Mouse (Mus musculus) embryonic facial prominence, embryonic 12.5 days (tissue): ENCODE data around the gene Six6. TPM values are rescaled to one million over a fixed set of nuclear protein-coding genes. Genes with fewer than 3 reads are reported as not detected.

Experiments used
- ATAC-seq: fragments of 200-750 bp; cut with Nextera tagmentation; 2 replicates; pipeline ENCODE4 v1.8.0; 2017; ENCODE audit not compliant: insufficient number of reproducible peaks, insufficient read depth, low FRiP score, low TSS enrichment
- H3K27ac ChIP-seq: fragments of 300-500 bp; sonication (generic); 2 replicates; pipeline ENCODE4 v1.5.1; 2016; ENCODE audit warnings: mild to moderate bottlenecking
- H3K27me3 ChIP-seq: fragments of 300-500 bp; sonication (generic); 2 replicates; pipeline ENCODE4 v1.6.1; 2016; ENCODE audit warnings: mild to moderate bottlenecking, moderate library complexity
- H3K36me3 ChIP-seq: fragments of 300-500 bp; sonication (generic); 2 replicates; pipeline ENCODE4 v1.6.1; 2016; ENCODE audit warnings: mild to moderate bottlenecking
- H3K4me1 ChIP-seq: fragments of 300-500 bp; sonication (generic); 2 replicates; pipeline ENCODE4 v1.6.1; 2016
- H3K4me2 ChIP-seq: fragments of 300-500 bp; sonication (generic); replicated peaks from 2 replicates; pipeline ENCODE4 v1.6.1; 2016; ENCODE audit warnings: mild to moderate bottlenecking, moderate library complexity
- H3K4me3 ChIP-seq: fragments of 300-500 bp; sonication (generic); 2 replicates; pipeline ENCODE4 v1.5.1; 2016; ENCODE audit warnings: mild to moderate bottlenecking
- H3K9ac ChIP-seq: fragments of 300-500 bp; sonication (generic); 2 replicates; pipeline ENCODE4 v1.6.1; 2016; ENCODE audit warnings: mild to moderate bottlenecking, moderate library complexity
- H3K9me3 ChIP-seq: fragments of 300-500 bp; sonication (generic); 2 replicates; pipeline ENCODE4 v1.6.1; 2016; ENCODE audit warnings: mild to moderate bottlenecking, moderate library complexity
- WGBS: fragments of 180-500 bp; shearing (Covaris S2); methylation state at CpG from one replicate; pipeline ENCODE4 v1.1.7; 2016; 5-methylcytosine and 5-hydroxymethylcytosine counted together
- polyA plus RNA-seq: library from polyadenylated mRNA; unstranded; fragments of >200 nt; fragmentation: Nextera tagmentation; extraction: Ambion mirVana; gene quantifications from 2 replicates; pipeline ENCODE4 v1.2.1, GENCODE M21; 2016

Six6 gene
- polyA plus RNA-seq: 5.8 and 8.3 TPM in 2 replicates

GRCm38 (mm10) chr12:72939616-72940015, at the start of gene Six6:
Six6 (plus strand) TSS chr12:72939892.
- Histone ChIP-seq H3K27me3 (peaks cover 85% of the 10 kb centered on the region), H3K9ac (peak within 1 kb of the TSS; percentile 15), H3K27ac (peak within 1 kb of the TSS; percentile 30; the same call in 1 of the 2 replicates), H3K4me3 (peak within 1 kb of the TSS; percentile 31), H3K36me3 (no peaks in the 10 kb centered on the region), H3K9me3 (no peaks in the 10 kb centered on the region), H3K4me2 (peak within 1 kb of the TSS; percentile 52), H3K4me1 (peaks cover 17% of the 10 kb centered on the region)
- peak; percentile 86 for ATAC-seq
- WGBS: under 1% methylated on average over 28 of the region's 28 CpGs

GRCm38 (mm10) chr12:72917159-72917993, 22.3 kb upstream of the Six6 start:
- Histone ChIP-seq H3K4me2 (peak overlapping the region; percentile 76), H3K27ac (no peak overlapping the region), H3K36me3 (no peaks in the 10 kb centered on the region), H3K9me3 (peaks cover 5% of the 10 kb centered on the region; the same call in 1 of the 2 replicates), H3K27me3 (peaks cover 5% of the 10 kb centered on the region; the same call in 1 of the 2 replicates), H3K4me3 (peak overlapping the region; percentile 45), H3K9ac (peak overlapping the region; percentile 56), H3K4me1 (no peaks in the 10 kb centered on the region)
- no peak for ATAC-seq
- 14% methylated on average over 47 of the region's 48 CpGs for WGBS

GRCm38 (mm10) chr12:72936751-72937150, 2.9 kb upstream of the Six6 start:
- H3K27me3 ChIP-seq: peaks cover 59% of the 10 kb centered on the region
- WGBS: 21% methylated on average over 8 of the region's 8 CpGs
- H3K27ac ChIP-seq: no peak overlapping the region
- H3K4me1 ChIP-seq: peaks cover 17% of the 10 kb centered on the region
- no peak overlapping the region for H3K4me3 ChIP-seq
- no peak overlapping the region for H3K4me2 ChIP-seq
- no peaks in the 10 kb centered on the region for H3K9me3 ChIP-seq
- H3K9ac ChIP-seq: no peak overlapping the region
- H3K36me3 ChIP-seq: no peaks in the 10 kb centered on the region
- no peak for ATAC-seq

- H3K4me1 ChIP-seq: peaks cover 17% of the 10 kb centered on the region
- peaks cover 68% of the 10 kb centered on the region for H3K27me3 ChIP-seq
- H3K36me3 ChIP-seq: no peaks in the 10 kb centered on the region
- 2% methylated on average over 19 of the region's 19 CpGs for WGBS
- H3K9ac ChIP-seq: no peak overlapping the region
- no peak overlapping the region for H3K27ac ChIP-seq
- no peak for ATAC-seq
- no peak overlapping the region for H3K4me3 ChIP-seq
- no peaks in the 10 kb centered on the region for H3K9me3 ChIP-seq
- H3K4me2 ChIP-seq: no peak overlapping the region
These were observed 2.1 kb upstream of the Six6 start for GRCm38 (mm10) chr12:72937537-72938120.

GRCm38 (mm10) chr12:72938176-72938575, 1.5 kb upstream of the Six6 start:
- Histone ChIP-seq H3K4me2 (no peak overlapping the region), H3K9ac (no peak overlapping the region), H3K4me3 (no peak overlapping the region), H3K36me3 (no peaks in the 10 kb centered on the region), H3K4me1 (peaks cover 17% of the 10 kb centered on the region), H3K27me3 (peaks cover 73% of the 10 kb centered on the region), H3K27ac (no peak overlapping the region), H3K9me3 (no peaks in the 10 kb centered on the region)
- no peak for ATAC-seq
- 7% methylated on average over 11 of the region's 13 CpGs for WGBS

- Histone ChIP-seq H3K4me1 (peaks cover 17% of the 10 kb centered on the region), H3K9ac (no peak overlapping the region), H3K4me3 (peak overlapping the region; percentile 31), H3K9me3 (no peaks in the 10 kb centered on the region), H3K36me3 (no peaks in the 10 kb centered on the region), H3K4me2 (peak overlapping the region; percentile 52; the same call in 1 of the 2 replicates), H3K27ac (no peak overlapping the region), H3K27me3 (peaks cover 79% of the 10 kb centered on the region)
- no peak for ATAC-seq
- 2% methylated on average over 14 of the region's 14 CpGs for WGBS
These were observed 847 bp upstream of the Six6 start for GRCm38 (mm10) chr12:72938600-72939490.

- WGBS: 1% methylated on average over 39 of the region's 39 CpGs
- ATAC-seq: no peak
These were observed 554 bp downstream of the Six6 start, which contains the start of gene 4930447C04Rik for GRCm38 (mm10) chr12:72940071-72940821. 4930447C04Rik (minus strand) TSS chr12:72940774.

GRCm38 (mm10) chr12:72940822-72941397, 1.2 kb downstream of the Six6 start:
- H3K27me3 ChIP-seq: peaks cover 93% of the 10 kb centered on the region
- H3K4me3 ChIP-seq: peak overlapping the region; percentile 31
- ATAC-seq: no peak
- no peaks in the 10 kb centered on the region for H3K9me3 ChIP-seq
- WGBS: 2% methylated on average over 11 of the region's 11 CpGs
- no peak overlapping the region for H3K4me2 ChIP-seq
- H3K4me1 ChIP-seq: peaks cover 27% of the 10 kb centered on the region
- peak overlapping the region; percentile 15; the same call in 1 of the 2 replicates for H3K9ac ChIP-seq
- no peaks in the 10 kb centered on the region for H3K36me3 ChIP-seq
- no peak overlapping the region for H3K27ac ChIP-seq

More at GRCm38 (mm10) chr12:72940071-72940821, 554 bp downstream of the Six6 start, which contains the start of gene 4930447C04Rik:
- Histone ChIP-seq H3K4me3 (peak within 1 kb of the TSS; percentile 31), H3K27me3 (peaks cover 90% of the 10 kb centered on the region), H3K4me2 (peak within 1 kb of the TSS; percentile 52), H3K4me1 (peaks cover 21% of the 10 kb centered on the region), H3K9me3 (no peaks in the 10 kb centered on the region), H3K27ac (peak within 1 kb of the TSS; percentile 30; the same call in 1 of the 2 replicates), H3K36me3 (no peaks in the 10 kb centered on the region), H3K9ac (peak within 1 kb of the TSS; percentile 15)

GRCm38 (mm10) chr12:72941398-72942051, 1.8 kb downstream of the Six6 start:
- H3K4me1 ChIP-seq: peaks cover 27% of the 10 kb centered on the region
- H3K4me3 ChIP-seq: peak overlapping the region; percentile 31
- H3K27me3 ChIP-seq: peaks cover 95% of the 10 kb centered on the region
- no peak overlapping the region for H3K27ac ChIP-seq
- H3K36me3 ChIP-seq: no peaks in the 10 kb centered on the region
- ATAC-seq: no peak
- no peaks in the 10 kb centered on the region for H3K9me3 ChIP-seq
- WGBS: 1% methylated on average over 32 of the region's 32 CpGs
- H3K9ac ChIP-seq: 0 out of 2 replicates have a peak overlapping the region, but pooled peaks have one; percentile 1
- no peak overlapping the region for H3K4me2 ChIP-seq

- WGBS: 21% methylated on average over 6 of the region's 6 CpGs
- Histone ChIP-seq H3K9me3 (no peaks in the 10 kb centered on the region), H3K36me3 (no peaks in the 10 kb centered on the region), H3K4me1 (peaks cover 27% of the 10 kb centered on the region), H3K27ac (no peak overlapping the region), H3K27me3 (peaks cover 94% of the 10 kb centered on the region), H3K9ac (no peak overlapping the region), H3K4me2 (no peak overlapping the region), H3K4me3 (0 out of 2 replicates have a peak overlapping the region, but pooled peaks have one; percentile 31)
- ATAC-seq: no peak
These were observed 2.5 kb downstream of the Six6 start for GRCm38 (mm10) chr12:72942171-72942570.
